Mouse (Mus musculus): Measurements from ENCODE around the gene Guca1a. TPM values are rescaled to one million over a fixed set of nuclear protein-coding genes. Genes with fewer than 3 reads are reported as not detected.

The Guca1a gene
- total RNA-seq, 4 experiments from 2014 or later, result 3.0 to 4.5 (median 3.4) TPM

Other genes with a start within 250 kb of the Guca1a start
- 10 to 100 TPM; 46.1 to 54.7 (median 50.0) TPM for gene Mrps10, start 31.7 kb downstream of the Guca1a start, total RNA-seq (2022)
- gene Guca1b, start 15.2 kb downstream of the Guca1a start, total RNA-seq (2022), result 1 to 10 TPM; 1.6 to 2.9 (median 2.1) TPM
- gene AI661453, start 36.0 kb upstream of the Guca1a start, total RNA-seq (2022), result 1 to 10 TPM in 2 of 4 experiments, under 1 TPM in 2; 0.83 to 1.2 (median 0.99) TPM
- under 1 TPM in 2 of 4 experiments, not detected in 2; 0.17 to 0.35 TPM for gene 1700001C19Rik, start 36.8 kb upstream of the Guca1a start, total RNA-seq (2022)
- gene Taf8, start 101.7 kb upstream of the Guca1a start, total RNA-seq (2022), result 10 to 100 TPM; 22.8 to 29.9 (median 25.9) TPM
- gene Ccnd3, start 104.5 kb upstream of the Guca1a start, total RNA-seq (2022), result 100 to 1,000 TPM; 350 to 623 (median 446) TPM
- 10 to 100 TPM; 17.0 to 18.6 (median 17.9) TPM for gene Bysl, start 210.9 kb upstream of the Guca1a start, total RNA-seq (2022)
- 10 to 100 TPM; 42.6 to 53.7 (median 48.3) TPM for gene Med20, start 211.0 kb upstream of the Guca1a start, total RNA-seq (2022)
- 1 to 10 TPM; 3.5 to 6.0 (median 5.1) TPM for gene Gm20517, start 211.0 kb upstream of the Guca1a start, total RNA-seq (2022)
- 10 to 100 TPM in 1 of 4 experiments, 1 to 10 TPM in 3; 4.1 to 11.1 (median 6.8) TPM for gene Usp49, start 230.1 kb upstream of the Guca1a start, total RNA-seq (2022)

Data from adrenal gland, adult 8-10 months (tissue).